Mouse (Mus musculus): ENCODE measurements at regions not wholly inside any gene's neighbourhood (a gene's known extent, or its start where the extent isn't known, plus 50 kb on each side); places are given as distances from the start of the nearest gene placed in this dataset.

- no peak overlapping the region for H3K27ac ChIP-seq
- peak; percentile 72 for TF ChIP-seq CTCF (conservative IDR thresholded peaks at IDR 0.05)
- H3K4me3 ChIP-seq, result no peak overlapping the region
- no peak for DNase-seq (ENCODE audit: low spot score in 2 of 2)
Measured at GRCm38 (mm10) chr8:101815121-101815520, 970.3 kb downstream of the Cdh11 start.

- DNase-seq (ENCODE audit: low spot score in 2 of 2), result no peak
- Histone ChIP-seq H3K27ac (peak overlapping the region; percentile 44), H3K4me3 (no peak overlapping the region)
- no peak for TF ChIP-seq CTCF (conservative IDR thresholded peaks at IDR 0.05)
Measured at GRCm38 (mm10) chr8:101803561-101803960, 981.9 kb downstream of the Cdh11 start.

- no peak for DNase-seq (ENCODE audit: low spot score in 2 of 2)
- TF ChIP-seq CTCF (conservative IDR thresholded peaks at IDR 0.05), result no peak
- Histone ChIP-seq H3K4me3 (no peak overlapping the region), H3K27ac (peak overlapping the region; percentile 44)
Measured at GRCm38 (mm10) chr8:101802119-101802518, 983.3 kb downstream of the Cdh11 start.

GRCm38 (mm10) chr8:101790785-101791184 is 994.7 kb downstream of the Cdh11 start:
- Histone ChIP-seq H3K27ac (peak overlapping the region; percentile 75), H3K4me3 (no peak overlapping the region)
- DNase-seq (ENCODE audit: low spot score in 2 of 2), result peak; percentile 57 to 74
- no peak for TF ChIP-seq CTCF (conservative IDR thresholded peaks at IDR 0.05)

- no peak overlapping the region for H3K4me3 ChIP-seq
- TF ChIP-seq CTCF (conservative IDR thresholded peaks at IDR 0.05), result no peak
- DNase-seq (ENCODE audit: low spot score in 2 of 2), result no peak
- peak overlapping the region; percentile 82 for H3K27ac ChIP-seq
Measured at GRCm38 (mm10) chr8:101786876-101787275, 998.6 kb downstream of the Cdh11 start.

- H3K27ac ChIP-seq, result 0 out of 2 replicates have a peak overlapping the region, but pooled peaks have one; percentile 32
- TF ChIP-seq CTCF (conservative IDR thresholded peaks at IDR 0.05), result no peak
- H3K4me3 ChIP-seq, result no peak overlapping the region
- no peak for DNase-seq (ENCODE audit: low spot score in 2 of 2)
Measured at GRCm38 (mm10) chr8:101782556-101782955, 1002.9 kb downstream of the Cdh11 start.

- Histone ChIP-seq H3K4me3 (no peak overlapping the region), H3K27ac (0 out of 2 replicates have a peak overlapping the region, but pooled peaks have one; percentile 32)
- no peak for TF ChIP-seq CTCF (conservative IDR thresholded peaks at IDR 0.05)
- DNase-seq (ENCODE audit: low spot score in 2 of 2), result no peak
Measured at GRCm38 (mm10) chr8:101781942-101782341, 1003.5 kb downstream of the Cdh11 start.

GRCm38 (mm10) chr8:101779966-101780365 is 1005.5 kb downstream of the Cdh11 start:
- H3K4me3 ChIP-seq, result no peak overlapping the region
- TF ChIP-seq CTCF (conservative IDR thresholded peaks at IDR 0.05), result no peak
- peak overlapping the region; percentile 81 for H3K27ac ChIP-seq
- no peak for DNase-seq (ENCODE audit: low spot score in 2 of 2)

- no peak for DNase-seq (ENCODE audit: low spot score in 2 of 2)
- TF ChIP-seq CTCF (conservative IDR thresholded peaks at IDR 0.05), result no peak
- no peak overlapping the region for H3K27ac ChIP-seq
- H3K4me3 ChIP-seq, result no peak overlapping the region
Measured at GRCm38 (mm10) chr8:101767588-101767987, 1017.9 kb downstream of the Cdh11 start.
